Mouse (Mus musculus) retina, adult 2 months (tissue): ENCODE measurements around the gene Cdc25b.
A peak's percentile ranks its signal among the peaks of the same experiment; 100 is the strongest.
"Not testable (repeated sequence)": the region's sequence is repeated elsewhere in the genome, so short reads cannot be mapped to it uniquely, and the experiment has no call there.

Experiments
- DNase-seq: peaks from one replicate; pipeline ENCODE4 v3.0.0-alpha.2; 2012; ENCODE audit warnings: low read depth, low spot score

The Cdc25b gene

GRCm38 (mm10) chr2:131223569-131223968, 36.8 kb downstream of the Cdc25b start:
- no peak for DNase-seq

- no peak for DNase-seq
Observed at GRCm38 (mm10) chr2:131225178-131225577, 38.4 kb downstream of the Cdc25b start.

GRCm38 (mm10) chr2:131226669-131227068, 39.9 kb downstream of the Cdc25b start:
- not testable (repeated sequence) for DNase-seq

- DNase-seq, result no peak
Observed at GRCm38 (mm10) chr2:131227243-131227642, 40.5 kb downstream of the Cdc25b start.

- no peak for DNase-seq
Observed at GRCm38 (mm10) chr2:131232558-131232957, 45.8 kb downstream of the Cdc25b start.

- peak; percentile 85 for DNase-seq
Observed at GRCm38 (mm10) chr2:131233307-131234126, 46.8 kb downstream of the Cdc25b start, which contains the start of gene Mavs. Gene Mavs, plus strand, starts transcription at chr2:131234063.

GRCm38 (mm10) chr2:131234127-131234650, 47.4 kb downstream of the Cdc25b start:
- no peak for DNase-seq

GRCm38 (mm10) chr2:131234970-131235635, 48.4 kb downstream of the Cdc25b start:
- DNase-seq, result no peak

GRCm38 (mm10) chr2:131242180-131242579, 55.4 kb downstream of the Cdc25b start:
- DNase-seq, result no peak

- no peak for DNase-seq
Observed at GRCm38 (mm10) chr2:131242929-131243328, 56.2 kb downstream of the Cdc25b start.
